Mouse (Mus musculus) stomach, postnatal 0 days (tissue): ENCODE measurements around the gene Ptger3. TPM values are rescaled to one million over a fixed set of nuclear protein-coding genes. Genes with fewer than 3 reads are reported as not detected.
A peak's percentile ranks its signal among the peaks of the same experiment; 100 is the strongest.

Experiments used
- ATAC-seq: fragments of 200-750 bp; cut with Nextera tagmentation; 2 replicates; pipeline ENCODE4 v1.8.0; 2017; ENCODE audit not compliant: low FRiP score, low TSS enrichment
- DNase-seq: peaks from one replicate; pipeline ENCODE4 v3.0.0-alpha.2; 2016; ENCODE audit warnings: low spot score
- H3K27ac ChIP-seq: fragments of 300-500 bp; sonication (generic); replicated peaks from 2 replicates; pipeline ENCODE4 v1.5.1; 2014; ENCODE audit warnings: mild to moderate bottlenecking, control low read depth
- H3K27me3 ChIP-seq: fragments of 300-500 bp; sonication (generic); 2 replicates; pipeline ENCODE4 v1.6.1; 2014; ENCODE audit warnings: low read length; ENCODE audit not compliant: control insufficient read depth, insufficient read depth
- H3K36me3 ChIP-seq: fragments of 300-500 bp; sonication (generic); 2 replicates; pipeline ENCODE4 v1.6.1; 2014; ENCODE audit warnings: low read length, mixed read lengths; ENCODE audit not compliant: control insufficient read depth, insufficient read depth
- H3K4me1 ChIP-seq: fragments of 300-500 bp; sonication (generic); replicated peaks from 2 replicates; pipeline ENCODE4 v1.6.1; 2014; ENCODE audit warnings: antibody characterized with exemption; ENCODE audit not compliant: control insufficient read depth, insufficient read depth
- H3K4me2 ChIP-seq: fragments of 300-500 bp; sonication (generic); replicated peaks from 2 replicates; pipeline ENCODE4 v1.6.1; 2014; ENCODE audit warnings: low read depth, mild to moderate bottlenecking, control low read depth, moderate library complexity
- H3K4me3 ChIP-seq: fragments of 300-500 bp; sonication (generic); 2 replicates; pipeline ENCODE4 v1.5.1; 2014; ENCODE audit warnings: low read depth, low read length, control low read depth
- H3K9ac ChIP-seq: fragments of 300-500 bp; sonication (generic); 2 replicates; pipeline ENCODE4 v1.6.1; 2014; ENCODE audit warnings: mild to moderate bottlenecking, low read length, control low read depth, mixed read lengths
- H3K9me3 ChIP-seq: fragments of 300-500 bp; sonication (generic); 2 replicates; pipeline ENCODE4 v1.6.1; 2016; ENCODE audit warnings: low read length; ENCODE audit not compliant: control insufficient read depth
- CTCF ChIP-seq: IDR thresholded peaks from 2 replicates; pipeline ENCODE4 v1.5.1; 2016; ENCODE audit warnings: antibody characterized with exemption, low read depth, mild to moderate bottlenecking, moderate library complexity
- EP300 ChIP-seq: optimal IDR thresholded peaks from 2 replicates; pipeline ENCODE3; 2016; ENCODE audit warnings: antibody characterized with exemption
- WGBS: fragments of 180-500 bp; shearing (Covaris S2); extraction: QIAGEN DNeasy Blood & Tissue Kit; methylation state at CpG from one replicate; pipeline ENCODE4 v1.1.7; 2014; 5-methylcytosine and 5-hydroxymethylcytosine counted together
- polyA plus RNA-seq: library from polyadenylated mRNA; unstranded; fragments of >200 nt; fragmentation: Nextera tagmentation; extraction: Ambion mirVana; gene quantifications from 2 replicates; pipeline ENCODE4 v1.2.1, GENCODE M21; 2015

Ptger3 gene
- polyA plus RNA-seq, 1 experiment from 2014 or later: 17.4 TPM

DNA sequence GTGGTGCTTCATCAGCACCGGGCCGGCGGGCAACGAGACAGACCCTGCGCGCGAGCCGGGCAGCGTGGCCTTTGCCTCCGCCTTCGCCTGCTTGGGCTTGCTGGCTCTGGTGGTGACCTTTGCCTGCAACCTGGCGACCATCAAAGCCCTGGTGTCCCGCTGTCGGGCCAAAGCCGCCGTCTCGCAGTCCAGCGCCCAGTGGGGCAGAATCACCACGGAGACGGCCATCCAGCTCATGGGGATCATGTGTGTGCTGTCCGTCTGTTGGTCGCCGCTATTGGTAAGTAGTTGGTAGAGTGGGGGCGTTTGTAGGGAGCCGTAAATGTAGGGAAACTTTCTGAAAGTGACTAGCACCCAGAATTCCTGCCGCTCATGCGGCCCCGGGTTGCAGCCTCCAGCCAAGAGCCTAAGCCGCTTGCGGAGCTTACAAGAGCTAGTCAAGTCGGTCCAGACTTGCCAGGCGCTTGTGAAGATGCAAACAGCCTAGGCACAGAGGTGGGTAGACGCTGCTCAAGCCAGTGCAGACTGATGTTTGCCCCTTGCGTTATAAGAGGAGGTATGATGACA, 957 bp downstream of the Ptger3 start:
- TF ChIP-seq EP300 (no peak), CTCF (no peak)
- peaks cover 3% of the 10 kb centered on the region; the same call in 1 of the 2 replicates for H3K27me3 ChIP-seq
- peak overlapping the region; percentile 23; the same call in 1 of the 2 replicates for H3K9ac ChIP-seq
- DNase-seq: peak; percentile 16
- peak; percentile 13; the same call in 1 of the 2 replicates for ATAC-seq
- peak overlapping the region; percentile 55 for H3K4me3 ChIP-seq
- no peaks in the 10 kb centered on the region for H3K9me3 ChIP-seq
- no peaks in the 10 kb centered on the region for H3K36me3 ChIP-seq
- no peak overlapping the region for H3K27ac ChIP-seq
- H3K4me1 ChIP-seq: no peaks in the 10 kb centered on the region
- WGBS: 1% methylated on average over 34 of the region's 34 CpGs
- H3K4me2 ChIP-seq: peak overlapping the region; percentile 80

DNA sequence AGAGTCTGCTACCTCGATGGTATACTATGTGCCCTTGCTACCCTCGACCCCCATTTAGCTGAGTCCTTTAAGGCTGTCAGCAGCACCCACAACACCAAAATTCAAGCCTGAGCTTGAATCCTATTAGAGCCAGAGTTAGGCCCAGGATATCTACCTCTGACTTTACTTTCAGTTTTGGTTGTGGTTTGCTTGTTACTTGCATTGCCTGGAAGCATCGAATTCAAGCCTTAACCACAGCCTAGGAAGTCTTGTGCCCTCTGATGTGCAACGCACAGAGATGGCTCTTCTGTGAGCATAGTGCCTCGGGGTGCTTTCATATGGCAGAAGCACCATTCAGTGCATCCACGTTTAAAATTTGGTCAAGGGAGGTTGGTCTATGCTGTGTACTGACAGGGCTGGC, 5.3 kb downstream of the Ptger3 start:
- no peak overlapping the region for H3K9ac ChIP-seq
- H3K9me3 ChIP-seq: no peaks in the 10 kb centered on the region
- WGBS: 81% methylated on average over 6 of the region's 6 CpGs
- H3K4me2 ChIP-seq: no peak overlapping the region
- no peaks in the 10 kb centered on the region for H3K36me3 ChIP-seq
- ATAC-seq: no peak
- H3K4me1 ChIP-seq: no peaks in the 10 kb centered on the region
- no peak for TF ChIP-seq CTCF
- TF ChIP-seq EP300: no peak
- H3K27ac ChIP-seq: no peak overlapping the region
- no peak overlapping the region for H3K4me3 ChIP-seq
- peaks cover 3% of the 10 kb centered on the region; the same call in 1 of the 2 replicates for H3K27me3 ChIP-seq
- DNase-seq: no peak

DNA sequence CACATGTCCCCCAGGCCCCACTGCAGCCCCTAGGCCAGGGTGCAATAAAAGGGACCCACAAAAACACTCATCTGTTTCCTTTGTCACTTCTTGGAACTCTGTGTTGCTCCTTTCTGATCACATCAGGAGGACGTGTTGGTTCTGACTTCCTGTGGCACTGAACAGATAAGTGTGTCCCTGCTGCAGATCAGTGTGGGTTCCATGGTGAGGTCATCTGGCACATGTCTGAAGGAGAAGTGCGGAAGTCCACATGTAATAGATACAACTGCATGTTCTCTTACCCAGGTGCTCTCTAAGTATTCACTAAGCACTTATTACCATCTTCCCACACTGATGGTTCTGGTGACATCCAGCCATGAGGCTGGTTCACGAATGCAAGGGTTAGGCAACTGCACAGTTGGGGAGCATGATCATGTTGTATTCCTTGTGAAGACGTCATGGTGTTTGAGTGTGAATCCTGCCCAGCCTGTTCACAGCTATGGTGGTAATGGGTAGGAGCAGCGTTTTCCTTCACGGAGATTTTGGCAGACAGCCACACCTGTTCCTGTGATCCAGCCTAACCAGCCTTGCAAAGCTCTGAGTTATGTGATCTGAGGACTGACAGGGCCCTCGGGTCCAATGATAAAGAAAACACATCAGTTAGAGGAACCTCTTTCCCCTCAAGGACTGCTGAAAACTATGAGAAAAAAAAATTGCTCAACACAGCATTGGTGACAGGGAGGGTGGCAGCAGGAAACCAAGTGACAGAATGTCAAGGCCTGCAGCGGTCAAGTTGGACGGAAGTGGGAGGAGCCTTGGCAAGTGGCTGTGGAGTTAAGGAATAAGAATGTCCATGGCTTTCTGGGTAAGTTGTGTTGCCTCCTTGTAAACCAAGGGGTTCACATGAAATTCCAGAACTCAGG, 9.0 kb downstream of the Ptger3 start:
- Histone ChIP-seq H3K36me3 (no peaks in the 10 kb centered on the region), H3K4me2 (no peak overlapping the region), H3K9me3 (no peaks in the 10 kb centered on the region), H3K27ac (no peak overlapping the region), H3K9ac (no peak overlapping the region), H3K4me1 (no peaks in the 10 kb centered on the region), H3K4me3 (no peak overlapping the region), H3K27me3 (no peaks in the 10 kb centered on the region)
- DNase-seq: no peak
- TF ChIP-seq CTCF: no peak
- TF ChIP-seq EP300: no peak
- WGBS: 61% methylated on average over 9 of the region's 9 CpGs
- ATAC-seq: no peak; the same call in 1 of the 2 replicates

DNA sequence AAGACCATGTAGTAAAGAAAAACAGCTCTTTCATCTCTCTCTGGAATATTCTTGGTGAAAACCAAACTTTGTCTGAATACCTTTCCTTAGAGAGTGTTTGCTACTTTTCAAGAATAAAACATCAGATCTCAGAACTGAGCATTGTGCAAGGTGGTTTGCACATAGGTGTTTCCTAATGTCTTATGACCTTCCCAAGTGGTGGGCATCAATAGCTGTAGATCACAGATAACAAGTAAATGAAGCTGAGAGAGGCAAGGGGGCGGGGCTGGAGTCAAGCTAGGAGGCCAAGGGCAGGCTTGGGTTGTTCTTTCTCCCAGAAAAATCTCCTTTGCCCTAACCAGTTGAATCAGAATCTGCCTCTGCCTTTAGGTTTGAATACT, 9.6 kb downstream of the Ptger3 start:
- 83% methylated on average over 1 of the region's 1 CpGs for WGBS
- Histone ChIP-seq H3K4me1 (no peaks in the 10 kb centered on the region), H3K27ac (no peak overlapping the region), H3K4me2 (no peak overlapping the region), H3K9ac (no peak overlapping the region), H3K27me3 (no peaks in the 10 kb centered on the region), H3K4me3 (no peak overlapping the region), H3K9me3 (no peaks in the 10 kb centered on the region), H3K36me3 (no peaks in the 10 kb centered on the region)
- DNase-seq (no peak), ATAC-seq (no peak)
- TF ChIP-seq EP300: no peak
- TF ChIP-seq CTCF: no peak

DNA sequence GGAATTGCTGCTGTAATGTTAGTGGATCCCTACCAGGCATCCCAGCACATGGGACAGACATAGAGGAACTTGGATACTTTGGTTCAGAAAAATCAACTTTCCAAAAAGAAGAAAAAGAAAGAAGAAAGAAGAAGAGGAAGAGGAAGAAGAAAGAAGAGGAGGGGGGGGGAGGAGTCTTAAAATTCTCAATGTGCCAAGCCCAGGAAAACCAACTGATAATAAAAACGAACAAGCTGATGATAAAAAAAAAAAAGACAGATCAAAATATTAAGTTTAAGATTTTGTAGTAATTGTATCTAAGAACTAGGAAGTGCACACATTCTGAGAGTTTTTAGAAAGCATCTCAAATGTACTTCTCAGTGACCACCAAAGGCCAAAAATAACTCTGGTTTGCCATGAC, 10.2 kb downstream of the Ptger3 start:
- Histone ChIP-seq H3K9ac (no peak overlapping the region), H3K36me3 (no peaks in the 10 kb centered on the region), H3K4me1 (no peaks in the 10 kb centered on the region), H3K9me3 (no peaks in the 10 kb centered on the region), H3K27me3 (no peaks in the 10 kb centered on the region), H3K4me3 (no peak overlapping the region), H3K27ac (no peak overlapping the region), H3K4me2 (no peak overlapping the region)
- WGBS: 58% methylated on average over 1 of the region's 1 CpGs
- no peak for ATAC-seq
- TF ChIP-seq EP300: no peak
- TF ChIP-seq CTCF: no peak
- DNase-seq: no peak
